Mouse (Mus musculus) adrenal gland, postnatal 25 days (tissue): ENCODE measurements around the gene Vmn1r176. TPM values are rescaled to one million over a fixed set of nuclear protein-coding genes. Genes with fewer than 3 reads are reported as not detected.
"Not testable (repeated sequence)": the region's sequence is repeated elsewhere in the genome, so short reads cannot be mapped to it uniquely, and the experiment has no call there.

Experiments
- DNase-seq: peaks from one replicate; pipeline ENCODE4 v3.0.0; 2021; ENCODE audit warnings: mixed read lengths
- long read RNA-seq: library from polyadenylated mRNA; stranded (forward); transcript quantifications from one replicate; pipeline ENCODE4 v2.0.0, GENCODE M21; 2021
- total RNA-seq: library from RNA; stranded (reverse); gene quantifications from 2 replicates; pipeline ENCODE4 v1.2.3, GENCODE M21; 2021

Gene Vmn1r176
- total RNA-seq = not detected in 2 replicates
- long read RNA-seq = 0 reads

GRCm38 (mm10) chr7:23837272-23837671 lies at the start of gene Vmn1r176:
Gene Vmn1r176 (minus strand): TSS chr7:23837372.
- not testable (repeated sequence) for DNase-seq

- DNase-seq = not testable (repeated sequence)
Observed at GRCm38 (mm10) chr7:23876918-23877317, 39.7 kb upstream of the Vmn1r176 start.

- not testable (repeated sequence) for DNase-seq
Observed at GRCm38 (mm10) chr7:23866349-23866748, 29.2 kb upstream of the Vmn1r176 start, which contains the start of gene Vmn1r177. Gene Vmn1r177 (minus strand): TSS chr7:23866449.

DNA sequence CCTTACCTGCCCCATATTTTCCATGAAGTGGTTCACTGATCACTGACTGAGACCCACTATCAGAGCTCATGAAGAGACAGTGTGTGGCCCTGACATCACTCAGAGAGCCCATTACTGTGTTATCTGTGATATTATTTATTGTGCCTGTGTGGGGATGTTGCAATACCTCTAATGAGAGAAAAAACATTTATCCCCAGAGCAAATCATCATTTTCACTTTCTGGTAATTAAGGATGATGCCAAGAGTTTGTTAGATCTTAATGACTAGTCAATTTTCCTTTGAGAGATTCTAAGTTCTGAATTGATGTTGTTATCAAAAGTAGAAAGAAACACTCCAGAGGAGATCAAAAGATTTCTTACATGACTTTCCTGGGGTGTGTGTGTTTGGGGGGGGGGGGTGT lies 26.6 kb downstream of the Vmn1r176 start, which contains the start of gene Vmn1r175:
Gene Vmn1r175 (minus strand): TSS at position 101 of the 400 bp plus-strand sequence.
- DNase-seq = not testable (repeated sequence)

DNA sequence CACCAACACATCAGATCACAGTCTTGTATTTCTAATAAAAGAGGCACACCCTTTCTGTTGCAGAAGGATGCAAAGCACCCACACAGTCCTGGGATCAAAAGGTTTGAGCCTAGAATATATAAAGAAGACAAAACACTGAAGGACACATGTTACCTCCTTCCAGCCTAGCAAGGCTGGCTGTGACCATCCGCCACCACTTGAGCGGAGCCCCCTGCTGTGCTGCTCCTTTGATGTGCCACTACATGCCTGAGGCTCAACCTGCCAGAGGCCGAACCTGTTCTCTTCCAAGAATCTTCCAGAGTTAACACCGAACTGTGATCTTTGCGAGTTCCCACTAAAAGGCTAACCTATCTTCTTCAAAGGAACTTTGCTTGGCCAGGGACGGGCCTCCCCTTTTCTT lies 52.6 kb downstream of the Vmn1r176 start:
- no peak for DNase-seq

Other genes starting within 250 kb of the Vmn1r176 start
- gene Vmn1r170, start 231.2 kb downstream of the Vmn1r176 start, total RNA-seq = not detected in 2 replicates
- not detected in 2 replicates for gene Vmn1r171, start 206.7 kb downstream of the Vmn1r176 start, total RNA-seq
- gene Vmn1r172, start 179.1 kb downstream of the Vmn1r176 start, total RNA-seq = not detected in 2 replicates
- gene Vmn1r173, start 136.7 kb downstream of the Vmn1r176 start, total RNA-seq = not detected in 2 replicates
- gene Vmn1r174, start 85.1 kb downstream of the Vmn1r176 start, total RNA-seq = not detected in 2 replicates
- gene Vmn1r175, start 26.7 kb downstream of the Vmn1r176 start, total RNA-seq = not detected in 2 replicates
- not detected in 2 replicates for gene Vmn1r177, start 29.1 kb upstream of the Vmn1r176 start, total RNA-seq
- not detected in 2 replicates for gene Vmn1r178, start 54.6 kb upstream of the Vmn1r176 start, total RNA-seq
- gene Vmn1r179, start 89.6 kb upstream of the Vmn1r176 start, total RNA-seq = not detected in 2 replicates
- not detected in 2 replicates for gene Vmn1r180, start 113.3 kb upstream of the Vmn1r176 start, total RNA-seq
- gene Vmn1r181, start 137.2 kb upstream of the Vmn1r176 start, total RNA-seq = not detected in 2 replicates
- not detected in 2 replicates for gene V1rd19, start 164.3 kb upstream of the Vmn1r176 start, total RNA-seq
- not detected in 2 replicates for gene Vmn1r183, start 215.9 kb upstream of the Vmn1r176 start, total RNA-seq
- 26.6 and 27.0 TPM in 2 replicates for gene Zfp180, start 244.6 kb upstream of the Vmn1r176 start, total RNA-seq